Mouse (Mus musculus) layer of hippocampus, adult 8-10 months (tissue): ENCODE measurements around the gene Uts2. TPM values are rescaled to one million over a fixed set of nuclear protein-coding genes. Genes with fewer than 3 reads are reported as not detected.
A peak's percentile ranks its signal among the peaks of the same experiment; 100 is the strongest.

ENCODE experiments used
- DNase-seq, 2 experiments: peaks; one replicate each; pipeline ENCODE4 v3.0.0; 2022; ENCODE audit warnings: low spot score in 2 of 2
- total RNA-seq, 4 experiments: library from RNA; stranded (reverse); gene quantifications; 2 replicates each; pipeline ENCODE4 v1.2.4; 2022

Gene Uts2
- total RNA-seq, result not detected

- DNase-seq, result no peak
These were observed at the start of gene Uts2 for GRCm38 (mm10) chr4:150996797-150997196. Uts2 (plus strand) TSS chr4:150997097.

DNA sequence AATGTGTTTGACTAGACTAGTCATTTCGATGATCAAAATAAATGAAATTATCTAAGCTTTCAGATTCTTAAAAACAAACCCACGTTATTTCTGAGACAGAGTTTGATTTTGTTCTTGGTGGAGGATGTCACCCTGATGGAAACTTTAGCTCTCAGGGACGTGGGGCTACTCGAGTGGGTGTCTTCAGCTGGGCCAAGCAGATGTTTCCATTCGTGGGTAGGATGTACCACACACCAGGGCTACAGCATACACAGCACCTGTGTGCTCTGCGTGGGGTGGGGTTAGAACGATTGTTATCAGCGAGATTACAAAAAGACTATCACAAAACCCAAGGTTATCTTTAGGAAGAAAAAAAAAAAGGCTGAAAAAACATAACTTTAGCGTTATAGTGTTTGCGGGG lies 45.9 kb upstream of the Uts2 start:
- no peak for DNase-seq

- DNase-seq, result peak; percentile 48 to 51
These were observed 40.4 kb upstream of the Uts2 start for GRCm38 (mm10) chr4:150956369-150957105.

- DNase-seq, result no peak
These were observed 39.8 kb upstream of the Uts2 start for GRCm38 (mm10) chr4:150957106-150957458.

DNA sequence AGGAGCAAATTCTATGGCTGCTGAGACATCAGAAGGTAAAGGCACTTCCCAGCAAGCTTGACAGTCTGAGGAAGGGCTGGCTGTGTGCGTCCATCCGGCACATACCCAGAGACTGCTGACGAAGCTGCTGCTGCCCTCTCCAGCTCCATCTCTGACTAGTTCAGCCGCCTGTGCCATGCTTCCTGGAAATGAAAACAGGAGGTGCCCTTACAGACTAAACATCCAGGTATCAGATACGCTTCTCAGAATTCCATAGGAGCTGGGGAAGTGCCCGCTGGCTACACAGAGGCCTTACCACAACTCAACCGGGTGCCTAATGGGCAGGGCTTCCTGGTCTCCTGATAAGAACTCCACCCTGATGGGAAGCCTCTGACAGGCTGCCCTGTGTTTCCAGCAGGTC lies 38.4 kb upstream of the Uts2 start:
- no peak for DNase-seq

DNA sequence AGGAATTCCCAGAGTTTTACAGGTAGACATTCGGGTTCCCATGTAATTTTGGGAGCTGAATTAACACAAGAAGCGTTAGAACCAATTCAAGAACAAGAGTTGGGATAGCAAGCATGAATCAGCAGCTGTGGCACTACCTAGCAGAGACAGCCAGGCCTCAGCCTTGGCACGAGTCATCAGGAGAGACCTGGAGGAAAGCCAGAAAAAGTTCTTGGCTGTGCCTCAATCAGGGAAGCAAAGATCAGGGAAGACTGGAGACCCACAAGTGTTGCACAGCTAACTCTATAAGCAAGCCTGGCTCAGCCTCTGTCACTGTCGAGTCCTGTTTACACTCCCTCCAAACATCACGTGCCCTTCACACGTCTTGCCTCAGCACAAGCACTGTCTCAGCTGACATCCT lies 34.7 kb upstream of the Uts2 start:
- DNase-seq, result no peak

DNA sequence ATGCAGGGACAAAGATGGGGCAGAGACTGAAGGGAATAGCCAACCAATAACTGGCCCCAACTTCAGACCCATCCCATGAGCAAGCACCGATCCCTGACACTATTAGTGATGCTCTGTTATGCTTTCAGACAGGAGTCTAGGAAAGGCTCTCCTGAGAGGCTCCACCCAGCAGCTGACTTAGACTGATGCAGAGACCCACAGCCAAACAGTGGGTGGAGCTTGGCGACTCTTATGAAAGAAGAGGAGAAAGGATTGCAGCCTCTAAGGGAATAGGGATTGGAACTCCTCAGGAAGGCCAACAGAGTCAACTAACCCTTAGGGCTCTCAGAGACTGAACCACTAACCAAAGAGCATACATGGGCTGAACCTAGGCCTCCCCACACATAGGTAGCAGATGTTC lies 33.2 kb upstream of the Uts2 start:
- no peak for DNase-seq

- peak; percentile 65 to 90 for DNase-seq
These were observed 32.0 kb upstream of the Uts2 start for GRCm38 (mm10) chr4:150964635-150965554.

- DNase-seq, result no peak
These were observed 31.3 kb upstream of the Uts2 start for GRCm38 (mm10) chr4:150965555-150965951.

- DNase-seq, result peak; percentile 51 to 77
These were observed 30.3 kb upstream of the Uts2 start for GRCm38 (mm10) chr4:150966556-150966955.

GRCm38 (mm10) chr4:150968956-150969355 lies 27.9 kb upstream of the Uts2 start:
- DNase-seq, result no peak

GRCm38 (mm10) chr4:150973264-150973663 lies 23.6 kb upstream of the Uts2 start:
- no peak for DNase-seq

- no peak for DNase-seq
These were observed 21.8 kb upstream of the Uts2 start for GRCm38 (mm10) chr4:150975145-150975544.

GRCm38 (mm10) chr4:150978156-150978910 lies 18.6 kb upstream of the Uts2 start:
- no peak for DNase-seq

DNA sequence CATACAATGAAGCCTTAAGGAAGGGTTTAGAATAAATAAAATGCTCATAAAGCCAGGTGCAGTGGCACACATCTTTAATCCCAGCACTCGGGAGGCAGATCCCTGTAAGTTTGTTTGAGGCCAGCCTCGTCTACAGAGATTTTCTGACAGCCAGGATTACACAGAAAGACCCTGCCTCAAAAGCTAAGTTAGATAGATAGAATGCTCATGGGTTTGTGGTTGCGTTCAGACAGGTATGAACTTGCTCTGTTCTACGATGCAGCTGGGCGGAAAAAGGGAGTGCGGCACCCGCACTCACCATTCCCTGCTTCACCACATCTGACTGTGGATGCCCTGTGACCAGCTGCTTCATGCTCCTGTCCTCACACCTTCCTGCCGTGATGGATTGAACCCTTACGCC lies 17.4 kb upstream of the Uts2 start:
- no peak for DNase-seq

- no peak for DNase-seq
These were observed 16.7 kb upstream of the Uts2 start for GRCm38 (mm10) chr4:150980153-150980552.

DNA sequence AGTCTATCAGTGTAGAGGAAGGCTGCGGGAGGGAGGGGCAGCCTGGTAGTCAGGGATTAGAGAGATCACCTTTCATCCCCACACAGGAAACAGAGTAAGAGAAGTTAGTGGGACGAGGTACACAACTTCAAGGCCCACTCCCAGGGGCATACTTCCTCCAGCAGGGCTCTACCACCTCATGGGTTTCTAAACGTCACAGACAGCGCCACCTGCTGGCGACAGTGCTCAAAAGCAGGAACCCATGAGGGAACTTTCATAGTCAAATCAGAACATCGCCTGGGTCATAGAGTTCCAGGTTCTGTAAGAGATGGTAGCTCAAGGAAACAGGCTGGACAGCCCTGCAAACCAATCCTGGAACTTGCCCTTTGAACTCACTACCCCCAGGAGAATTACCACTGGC lies 6.7 kb upstream of the Uts2 start:
- DNase-seq, result no peak

DNA sequence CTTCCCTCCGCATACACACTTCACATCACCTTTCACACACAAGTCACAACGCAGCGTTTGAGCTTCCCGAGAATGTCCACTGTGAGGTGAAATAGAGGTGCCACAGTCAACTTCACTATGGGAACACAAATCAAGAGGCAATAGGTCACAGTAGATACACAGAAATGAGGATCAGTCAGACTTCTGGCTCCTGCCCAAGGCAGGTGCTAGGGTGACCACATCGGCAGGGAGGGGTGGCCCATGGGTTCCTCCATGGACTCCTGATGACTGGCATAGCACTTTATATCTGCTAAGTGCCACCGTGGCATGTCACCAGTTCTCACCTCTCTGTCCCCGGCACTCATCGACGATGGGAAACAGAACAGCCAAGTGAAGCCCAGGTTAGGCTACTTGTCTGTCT lies 1.7 kb downstream of the Uts2 start:
- DNase-seq, result no peak

- no peak for DNase-seq
These were observed 4.5 kb downstream of the Uts2 start for GRCm38 (mm10) chr4:151001397-151001796.

- no peak for DNase-seq
These were observed 8.9 kb downstream of the Uts2 start for GRCm38 (mm10) chr4:151005656-151006318.

DNA sequence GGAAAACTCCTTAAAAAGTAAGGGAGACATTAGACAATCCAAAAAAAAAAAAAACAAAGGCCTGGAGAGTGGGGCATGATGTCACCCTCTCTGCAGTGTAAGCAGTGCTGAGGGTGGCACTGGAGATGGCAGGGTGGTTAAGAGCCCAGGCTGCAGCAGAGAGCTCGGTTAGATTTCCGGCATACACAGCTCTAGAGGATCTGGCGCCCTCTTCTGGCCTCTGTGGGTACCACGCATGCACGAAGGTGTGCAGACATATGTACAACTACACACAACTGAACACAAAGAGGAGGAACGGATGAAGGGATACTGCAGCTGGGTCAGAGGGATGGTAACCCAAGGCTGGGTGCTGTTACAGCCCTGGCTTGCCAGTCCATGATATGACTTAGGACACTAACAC lies 10.0 kb downstream of the Uts2 start:
- peak in 1 of 2 experiments; percentile 38 for DNase-seq
